Mouse (Mus musculus): ENCODE measurements at regions not wholly inside any gene's neighbourhood (a gene's known extent, or its start where the extent isn't known, plus 50 kb on each side); places are given as distances from the start of the nearest gene placed in this dataset.
A peak's percentile ranks its signal among the peaks of the same experiment; 100 is the strongest.

- no peak overlapping the region for H3K27ac ChIP-seq (ENCODE audit: low read depth, low read length)
- H3K4me1 ChIP-seq (ENCODE audit: insufficient read depth, low read length): no peaks in the 10 kb centered on the region
- H3K9me3 ChIP-seq (ENCODE audit: low read length): no peaks in the 10 kb centered on the region
- no peak overlapping the region for H3K4me2 ChIP-seq (ENCODE audit: low read depth, low read length, poor library complexity, severe bottlenecking)
- 93% methylated on average over 8 of the region's 8 CpGs for WGBS
- no peak overlapping the region for H3K9ac ChIP-seq (replicated peaks; ENCODE audit: low read length, poor library complexity, severe bottlenecking)
- H3K4me3 ChIP-seq (ENCODE audit: low read depth, low read length): no peak overlapping the region
- no peaks in the 10 kb centered on the region for H3K36me3 ChIP-seq (ENCODE audit: insufficient read depth, low read length)
- DNase-seq (ENCODE audit: low spot score): no peak
- H3K27me3 ChIP-seq (ENCODE audit: insufficient read depth, low read length): no peaks in the 10 kb centered on the region
- no peak for ATAC-seq (ENCODE audit: low FRiP score)
- TF ChIP-seq CTCF (IDR thresholded peaks at IDR 0.05): no peak
Measured at GRCm38 (mm10) chr11:117583478-117583877, 70.6 kb upstream of the Tnrc6c start.

DNA sequence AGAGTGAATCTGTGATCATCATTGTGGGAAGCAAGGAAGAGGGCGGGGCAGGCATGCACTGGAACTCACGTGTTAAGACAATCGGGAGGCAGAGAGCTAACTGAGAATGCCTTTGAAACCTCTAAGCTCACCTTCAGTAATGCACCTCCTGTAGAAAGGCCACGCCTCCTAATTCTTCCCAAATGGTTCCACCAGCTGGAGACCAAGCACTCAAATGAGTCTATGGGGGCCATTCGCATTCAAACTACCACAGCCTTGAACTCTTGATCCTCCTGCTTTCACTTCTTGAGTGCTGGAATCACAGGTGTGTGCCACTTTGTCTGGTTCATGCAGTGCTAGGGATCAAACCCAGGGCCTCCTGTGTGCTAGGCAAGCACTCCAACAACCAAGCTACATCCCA lies 68.5 kb upstream of the Tnrc6c start:
- ATAC-seq (ENCODE audit: low FRiP score) (no peak), DNase-seq (ENCODE audit: low spot score) (no peak)
- H3K27me3 ChIP-seq (ENCODE audit: insufficient read depth, low read length): no peaks in the 10 kb centered on the region
- no peak overlapping the region for H3K4me3 ChIP-seq (ENCODE audit: low read depth, low read length)
- H3K4me1 ChIP-seq (ENCODE audit: insufficient read depth, low read length): no peaks in the 10 kb centered on the region
- H3K27ac ChIP-seq (ENCODE audit: low read depth, low read length): no peak overlapping the region
- H3K9ac ChIP-seq (replicated peaks; ENCODE audit: low read length, poor library complexity, severe bottlenecking): no peak overlapping the region
- no peak for TF ChIP-seq CTCF (IDR thresholded peaks at IDR 0.05)
- H3K9me3 ChIP-seq (ENCODE audit: low read length): no peaks in the 10 kb centered on the region
- H3K4me2 ChIP-seq (ENCODE audit: low read depth, low read length, poor library complexity, severe bottlenecking): no peak overlapping the region
- 88% methylated on average over 5 of the region's 5 CpGs for WGBS
- no peaks in the 10 kb centered on the region for H3K36me3 ChIP-seq (ENCODE audit: insufficient read depth, low read length)

DNA sequence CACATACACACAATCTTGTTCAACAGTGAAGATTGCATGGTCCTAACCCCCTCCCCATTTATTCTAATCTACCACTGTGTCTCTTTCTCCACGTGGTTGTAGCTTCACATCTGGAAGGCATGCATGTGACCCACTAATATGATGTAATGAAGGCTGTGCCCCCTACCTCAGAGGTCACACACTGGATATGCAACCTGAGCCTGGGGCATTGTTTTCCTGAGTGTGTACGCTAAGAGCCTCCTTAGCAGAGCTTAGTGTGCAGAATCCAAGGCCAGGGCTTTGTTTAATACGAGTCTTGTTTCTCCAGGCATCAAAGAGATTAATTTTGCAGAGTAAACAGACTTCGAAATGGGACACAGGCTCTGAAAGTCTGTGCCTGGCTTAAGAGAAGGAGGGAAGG lies 68.0 kb upstream of the Tnrc6c start:
- H3K27ac ChIP-seq (ENCODE audit: low read depth, low read length): no peak overlapping the region
- 43% methylated on average over 4 of the region's 4 CpGs for WGBS
- no peak for DNase-seq (ENCODE audit: low spot score)
- no peaks in the 10 kb centered on the region for H3K27me3 ChIP-seq (ENCODE audit: insufficient read depth, low read length)
- ATAC-seq (ENCODE audit: low FRiP score): no peak
- H3K36me3 ChIP-seq (ENCODE audit: insufficient read depth, low read length): no peaks in the 10 kb centered on the region
- no peaks in the 10 kb centered on the region for H3K9me3 ChIP-seq (ENCODE audit: low read length)
- no peak overlapping the region for H3K4me3 ChIP-seq (ENCODE audit: low read depth, low read length)
- no peak overlapping the region for H3K4me2 ChIP-seq (ENCODE audit: low read depth, low read length, poor library complexity, severe bottlenecking)
- H3K9ac ChIP-seq (replicated peaks; ENCODE audit: low read length, poor library complexity, severe bottlenecking): no peak overlapping the region
- H3K4me1 ChIP-seq (ENCODE audit: insufficient read depth, low read length): no peaks in the 10 kb centered on the region
- TF ChIP-seq CTCF (IDR thresholded peaks at IDR 0.05): no peak

GRCm38 (mm10) chr11:117586857-117587425 lies 67.1 kb upstream of the Tnrc6c start:
- H3K9me3 ChIP-seq (ENCODE audit: low read length): no peaks in the 10 kb centered on the region
- DNase-seq (ENCODE audit: low spot score) (no peak), ATAC-seq (ENCODE audit: low FRiP score) (no peak)
- no peaks in the 10 kb centered on the region for H3K27me3 ChIP-seq (ENCODE audit: insufficient read depth, low read length)
- no peaks in the 10 kb centered on the region for H3K36me3 ChIP-seq (ENCODE audit: insufficient read depth, low read length)
- no peak for TF ChIP-seq CTCF (IDR thresholded peaks at IDR 0.05)
- no peak overlapping the region for H3K9ac ChIP-seq (replicated peaks; ENCODE audit: low read length, poor library complexity, severe bottlenecking)
- no peaks in the 10 kb centered on the region for H3K4me1 ChIP-seq (ENCODE audit: insufficient read depth, low read length)
- 73% methylated on average over 7 of the region's 7 CpGs for WGBS
- H3K4me2 ChIP-seq (ENCODE audit: low read depth, low read length, poor library complexity, severe bottlenecking): no peak overlapping the region
- H3K4me3 ChIP-seq (ENCODE audit: low read depth, low read length): no peak overlapping the region
- H3K27ac ChIP-seq (ENCODE audit: low read depth, low read length): peak overlapping the region; percentile 28; the same call in 1 of the 2 replicates

GRCm38 (mm10) chr11:117589006-117589405 lies 65.1 kb upstream of the Tnrc6c start:
- TF ChIP-seq CTCF (IDR thresholded peaks at IDR 0.05): no peak
- ATAC-seq (ENCODE audit: low FRiP score) (no peak), DNase-seq (ENCODE audit: low spot score) (no peak)
- Histone ChIP-seq H3K36me3 (ENCODE audit: insufficient read depth, low read length) (no peaks in the 10 kb centered on the region), H3K4me2 (ENCODE audit: low read depth, low read length, poor library complexity, severe bottlenecking) (no peak overlapping the region), H3K9ac (replicated peaks; ENCODE audit: low read length, poor library complexity, severe bottlenecking) (no peak overlapping the region), H3K27ac (ENCODE audit: low read depth, low read length) (no peak overlapping the region), H3K9me3 (ENCODE audit: low read length) (no peaks in the 10 kb centered on the region), H3K27me3 (ENCODE audit: insufficient read depth, low read length) (no peaks in the 10 kb centered on the region), H3K4me3 (ENCODE audit: low read depth, low read length) (no peak overlapping the region), H3K4me1 (ENCODE audit: insufficient read depth, low read length) (no peaks in the 10 kb centered on the region)
- 86% methylated on average over 8 of the region's 8 CpGs for WGBS

GRCm38 (mm10) chr11:117589422-117589821 lies 64.7 kb upstream of the Tnrc6c start:
- no peaks in the 10 kb centered on the region for H3K4me1 ChIP-seq (ENCODE audit: insufficient read depth, low read length)

More at GRCm38 (mm10) chr11:117589422-117589821, 64.7 kb upstream of the Tnrc6c start:
- no peak for TF ChIP-seq CTCF (IDR thresholded peaks at IDR 0.05)
- ATAC-seq (ENCODE audit: low FRiP score) (no peak), DNase-seq (ENCODE audit: low spot score) (no peak)
- Histone ChIP-seq H3K4me3 (ENCODE audit: low read depth, low read length) (no peak overlapping the region), H3K27me3 (ENCODE audit: insufficient read depth, low read length) (no peaks in the 10 kb centered on the region), H3K4me2 (ENCODE audit: low read depth, low read length, poor library complexity, severe bottlenecking) (no peak overlapping the region), H3K9me3 (ENCODE audit: low read length) (no peaks in the 10 kb centered on the region), H3K36me3 (ENCODE audit: insufficient read depth, low read length) (no peaks in the 10 kb centered on the region), H3K27ac (ENCODE audit: low read depth, low read length) (no peak overlapping the region), H3K9ac (replicated peaks; ENCODE audit: low read length, poor library complexity, severe bottlenecking) (no peak overlapping the region)
- WGBS: 87% methylated on average over 14 of the region's 14 CpGs

All from midbrain, postnatal 0 days (tissue).